Mouse (Mus musculus): ENCODE measurements at regions not wholly inside any gene's neighbourhood (a gene's known extent, or its start where the extent isn't known, plus 50 kb on each side); places are given as distances from the start of the nearest gene placed in this dataset.

DNA sequence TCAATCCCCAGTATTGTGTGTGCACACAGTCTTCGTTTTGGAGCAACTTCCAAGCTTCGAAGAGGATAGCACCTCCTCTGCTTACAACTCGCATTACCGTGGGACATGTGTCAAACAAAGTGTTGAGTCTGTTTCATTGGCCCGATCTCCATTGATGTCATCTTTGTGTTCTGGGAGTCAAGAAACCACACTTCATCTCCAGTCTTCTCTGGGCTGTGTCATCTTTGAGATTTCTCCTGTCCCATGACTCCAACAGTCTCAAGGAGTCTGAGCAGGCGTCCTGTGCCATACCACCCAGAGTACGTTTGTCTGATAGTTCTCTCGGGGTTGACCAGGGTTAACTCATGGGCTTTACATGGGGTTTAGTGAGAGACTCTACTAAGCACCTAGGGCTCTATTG lies 67.8 kb upstream of the Cpsf6 start:
- Histone ChIP-seq H3K4me3 (replicated peaks) (no peak overlapping the region), H3K27me3 (replicated peaks) (no peaks in the 10 kb centered on the region), H3K4me1 (no peaks in the 10 kb centered on the region), H3K27ac (no peak overlapping the region), H3K36me3 (no peaks in the 10 kb centered on the region), H3K4me2 (no peak overlapping the region), H3K9ac (no peak overlapping the region), H3K9me3 (no peaks in the 10 kb centered on the region)
- ATAC-seq (ENCODE audit: insufficient read depth, low FRiP score, low read depth) = no peak
- 88% methylated on average over 8 of the region's 8 CpGs for WGBS

DNA sequence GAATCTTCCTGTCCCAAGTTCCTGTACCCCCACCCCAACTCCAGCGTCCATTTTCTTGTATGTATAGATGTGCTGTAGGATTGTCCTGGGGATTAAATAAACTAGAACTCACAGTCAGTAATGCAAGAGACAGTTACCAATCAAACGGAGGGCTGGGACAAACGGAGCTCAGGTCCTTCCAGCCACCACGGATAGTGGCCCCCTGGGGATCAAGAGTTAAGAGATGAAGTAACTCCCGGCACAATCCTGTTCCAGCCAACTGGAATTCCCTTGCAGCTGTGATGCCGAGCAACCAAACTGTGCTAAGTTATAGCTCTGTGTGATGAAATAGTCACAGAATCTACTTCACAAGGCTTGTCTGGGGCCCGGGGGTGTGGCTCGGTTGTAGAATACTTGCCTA lies 67.4 kb upstream of the Cpsf6 start:
- no peaks in the 10 kb centered on the region for H3K36me3 ChIP-seq
- no peak overlapping the region for H3K9ac ChIP-seq
- H3K4me2 ChIP-seq = no peak overlapping the region
- H3K4me3 ChIP-seq (replicated peaks) = no peak overlapping the region
- H3K4me1 ChIP-seq = no peaks in the 10 kb centered on the region
- no peaks in the 10 kb centered on the region for H3K27me3 ChIP-seq (replicated peaks)
- ATAC-seq (ENCODE audit: insufficient read depth, low FRiP score, low read depth) = no peak
- WGBS = 68% methylated on average over 8 of the region's 8 CpGs
- H3K27ac ChIP-seq = no peak overlapping the region
- no peaks in the 10 kb centered on the region for H3K9me3 ChIP-seq

DNA sequence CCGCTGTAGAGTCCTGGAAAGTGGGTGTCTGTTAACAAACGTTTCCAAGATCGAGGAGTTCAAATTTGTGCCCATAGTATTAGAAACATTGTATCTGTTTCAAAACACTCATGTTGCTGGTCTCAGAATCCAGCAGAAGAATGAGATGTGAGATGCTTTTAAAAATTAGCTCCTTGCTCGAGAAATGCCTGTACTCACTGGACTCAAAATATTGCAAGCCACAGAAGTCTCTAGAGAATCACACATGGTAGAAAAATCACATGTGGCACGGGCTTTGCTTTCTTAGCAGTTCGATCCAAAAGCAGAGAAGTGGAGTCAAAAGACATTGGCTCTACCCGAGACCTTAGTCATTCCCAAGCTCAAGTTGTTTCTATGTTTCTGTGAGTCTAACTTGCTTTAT lies 67.0 kb upstream of the Cpsf6 start:
- no peaks in the 10 kb centered on the region for H3K27me3 ChIP-seq (replicated peaks)
- 88% methylated on average over 7 of the region's 7 CpGs for WGBS
- no peaks in the 10 kb centered on the region for H3K36me3 ChIP-seq
- ATAC-seq (ENCODE audit: insufficient read depth, low FRiP score, low read depth) = no peak
- H3K4me1 ChIP-seq = no peaks in the 10 kb centered on the region
- no peak overlapping the region for H3K4me3 ChIP-seq (replicated peaks)
- no peak overlapping the region for H3K27ac ChIP-seq
- H3K9me3 ChIP-seq = no peaks in the 10 kb centered on the region
- no peak overlapping the region for H3K4me2 ChIP-seq
- no peak overlapping the region for H3K9ac ChIP-seq

DNA sequence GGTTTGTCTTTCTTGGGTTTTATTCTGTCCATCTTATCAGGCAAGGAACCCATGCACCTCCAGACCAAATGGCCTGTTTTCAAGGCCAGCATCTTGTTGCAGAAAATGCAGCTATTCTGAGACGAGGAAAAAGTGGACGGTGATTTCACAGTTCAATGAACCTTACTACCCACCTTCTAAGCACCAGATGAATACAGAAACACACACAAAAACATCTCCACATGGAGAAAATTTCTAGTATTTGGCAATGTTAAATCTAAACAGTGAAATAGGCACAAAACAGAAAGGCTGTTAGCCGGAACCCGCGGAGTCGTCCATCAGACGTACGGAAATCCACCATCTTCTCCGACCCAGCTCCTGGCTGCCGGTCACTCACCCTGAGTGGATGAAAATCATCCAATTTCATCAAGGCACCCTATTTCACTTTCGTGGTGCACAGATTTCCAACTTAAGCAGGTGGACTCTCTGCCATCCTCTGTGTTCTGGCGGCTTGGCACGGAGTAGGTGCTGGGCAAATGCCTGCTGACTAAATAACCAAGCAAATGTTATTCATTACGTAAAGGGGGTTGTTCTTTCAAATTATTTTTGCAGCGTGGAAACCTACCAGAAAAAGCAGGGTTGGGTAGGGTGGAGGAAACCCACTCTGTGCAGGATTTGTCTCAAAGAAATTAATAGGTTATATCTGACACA lies 66.1 kb upstream of the Cpsf6 start:
- H3K27me3 ChIP-seq (replicated peaks) = no peaks in the 10 kb centered on the region
- ATAC-seq (ENCODE audit: insufficient read depth, low FRiP score, low read depth) = no peak
- H3K4me3 ChIP-seq (replicated peaks) = no peak overlapping the region
- H3K4me2 ChIP-seq = no peak overlapping the region
- no peak overlapping the region for H3K9ac ChIP-seq
- no peaks in the 10 kb centered on the region for H3K4me1 ChIP-seq
- WGBS = 89% methylated on average over 15 of the region's 15 CpGs
- no peak overlapping the region for H3K27ac ChIP-seq
- no peaks in the 10 kb centered on the region for H3K36me3 ChIP-seq
- H3K9me3 ChIP-seq = no peaks in the 10 kb centered on the region

DNA sequence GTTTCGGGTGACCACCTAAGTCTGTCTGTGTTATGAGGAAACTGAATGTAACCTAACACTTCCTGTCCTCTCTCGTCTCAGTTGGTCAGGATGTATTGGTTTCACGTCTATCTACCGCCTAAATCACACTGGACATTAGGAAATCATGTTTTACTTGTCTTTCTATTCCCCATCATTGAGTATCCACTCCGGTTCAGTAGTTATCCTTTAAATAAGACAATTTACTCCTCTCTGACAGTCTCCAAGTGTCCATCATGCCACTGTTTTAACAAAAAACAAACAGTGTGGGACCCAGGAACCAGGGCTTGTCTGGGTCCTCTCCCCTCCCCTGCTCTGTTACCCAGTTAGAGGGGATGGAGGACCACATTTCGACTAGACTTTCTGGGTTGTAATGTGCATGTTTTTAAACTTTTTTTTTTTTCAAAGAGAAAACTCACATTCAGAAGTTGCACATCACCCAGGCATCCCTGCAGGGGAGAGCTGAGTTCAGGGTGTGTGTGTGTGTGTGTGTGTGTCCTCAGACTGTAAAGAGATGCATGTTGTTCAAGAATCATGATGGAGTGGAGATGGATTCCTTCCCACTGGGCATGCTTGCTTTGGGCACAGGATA lies 65.5 kb upstream of the Cpsf6 start:
- Histone ChIP-seq H3K4me2 (no peak overlapping the region), H3K4me1 (no peaks in the 10 kb centered on the region), H3K9ac (no peak overlapping the region), H3K27me3 (replicated peaks) (no peaks in the 10 kb centered on the region), H3K9me3 (no peaks in the 10 kb centered on the region), H3K36me3 (no peaks in the 10 kb centered on the region), H3K27ac (no peak overlapping the region), H3K4me3 (replicated peaks) (no peak overlapping the region)
- no peak for ATAC-seq (ENCODE audit: insufficient read depth, low FRiP score, low read depth)
- 47% methylated on average over 6 of the region's 6 CpGs for WGBS

DNA sequence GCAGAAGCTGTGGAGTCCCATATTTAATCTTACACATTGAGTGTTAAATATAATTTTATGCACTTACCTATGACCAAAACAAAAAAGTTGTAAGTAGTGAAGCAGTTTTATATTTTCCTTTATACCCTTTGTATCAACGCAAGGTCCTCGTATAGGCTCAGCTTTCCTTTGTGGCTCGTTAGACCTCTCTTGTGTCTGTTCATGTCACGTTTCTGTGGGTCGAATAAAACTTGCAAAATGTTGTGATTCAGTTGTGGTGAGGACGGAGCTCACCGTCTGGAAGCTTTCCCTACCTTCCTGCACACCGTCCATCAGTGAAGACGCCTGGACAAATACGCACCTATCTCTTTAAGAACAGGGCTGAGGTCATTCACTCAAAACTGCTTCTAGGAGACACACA lies 64.9 kb upstream of the Cpsf6 start:
- Histone ChIP-seq H3K4me1 (no peaks in the 10 kb centered on the region), H3K9me3 (no peaks in the 10 kb centered on the region), H3K27ac (no peak overlapping the region), H3K36me3 (no peaks in the 10 kb centered on the region), H3K9ac (no peak overlapping the region), H3K27me3 (replicated peaks) (no peaks in the 10 kb centered on the region), H3K4me3 (replicated peaks) (no peak overlapping the region), H3K4me2 (no peak overlapping the region)
- WGBS = 74% methylated on average over 10 of the region's 10 CpGs
- ATAC-seq (ENCODE audit: insufficient read depth, low FRiP score, low read depth) = no peak

DNA sequence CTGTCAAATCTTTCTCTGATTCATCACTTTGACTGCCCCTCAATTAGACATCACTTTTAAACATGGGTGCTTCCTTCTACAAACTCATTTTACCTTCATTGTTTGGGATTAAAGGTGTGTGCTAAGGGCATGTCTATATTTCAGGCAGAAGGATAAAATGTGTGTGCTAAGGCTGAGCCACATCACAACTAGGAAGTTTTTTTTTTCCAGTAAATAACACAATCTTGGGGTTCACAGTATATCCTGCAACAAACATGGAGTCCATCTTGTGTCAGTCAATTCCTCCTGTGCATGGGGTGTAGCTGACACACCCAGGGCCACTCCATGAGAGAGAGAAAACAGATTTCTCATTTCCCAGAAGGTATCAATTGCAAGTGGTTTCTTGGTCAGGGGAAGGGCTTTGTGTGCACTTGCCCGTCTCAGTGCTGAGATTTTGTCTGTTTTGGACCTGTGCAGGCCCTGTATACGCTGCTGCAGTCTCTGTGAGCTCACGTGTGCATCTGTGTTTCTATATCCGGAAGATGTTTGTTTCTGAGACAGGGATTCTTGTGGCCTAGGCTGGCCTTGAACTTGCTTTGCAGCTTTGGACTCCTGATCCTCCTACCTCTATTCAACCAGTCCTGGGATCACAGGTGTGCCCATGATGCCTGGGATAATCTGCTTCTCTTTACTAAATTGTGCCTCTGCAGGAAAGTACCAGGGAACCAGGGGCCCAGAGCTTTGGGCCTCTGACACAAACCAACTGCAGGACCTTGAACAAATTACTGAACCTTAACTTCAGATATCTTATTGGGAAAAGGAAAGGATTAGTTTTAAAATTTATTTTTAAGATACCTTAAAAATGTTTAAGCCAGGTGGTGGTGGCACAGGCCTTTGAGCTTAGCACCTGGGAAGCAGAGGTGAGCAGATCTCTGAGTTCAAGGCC lies 63.9 kb upstream of the Cpsf6 start:
- 82% methylated on average over 4 of the region's 4 CpGs for WGBS
- Histone ChIP-seq H3K4me1 (no peaks in the 10 kb centered on the region), H3K9ac (no peak overlapping the region), H3K4me2 (no peak overlapping the region), H3K9me3 (no peaks in the 10 kb centered on the region), H3K27me3 (replicated peaks) (no peaks in the 10 kb centered on the region), H3K27ac (no peak overlapping the region), H3K36me3 (no peaks in the 10 kb centered on the region), H3K4me3 (replicated peaks) (no peak overlapping the region)
- ATAC-seq (ENCODE audit: insufficient read depth, low FRiP score, low read depth) = no peak

DNA sequence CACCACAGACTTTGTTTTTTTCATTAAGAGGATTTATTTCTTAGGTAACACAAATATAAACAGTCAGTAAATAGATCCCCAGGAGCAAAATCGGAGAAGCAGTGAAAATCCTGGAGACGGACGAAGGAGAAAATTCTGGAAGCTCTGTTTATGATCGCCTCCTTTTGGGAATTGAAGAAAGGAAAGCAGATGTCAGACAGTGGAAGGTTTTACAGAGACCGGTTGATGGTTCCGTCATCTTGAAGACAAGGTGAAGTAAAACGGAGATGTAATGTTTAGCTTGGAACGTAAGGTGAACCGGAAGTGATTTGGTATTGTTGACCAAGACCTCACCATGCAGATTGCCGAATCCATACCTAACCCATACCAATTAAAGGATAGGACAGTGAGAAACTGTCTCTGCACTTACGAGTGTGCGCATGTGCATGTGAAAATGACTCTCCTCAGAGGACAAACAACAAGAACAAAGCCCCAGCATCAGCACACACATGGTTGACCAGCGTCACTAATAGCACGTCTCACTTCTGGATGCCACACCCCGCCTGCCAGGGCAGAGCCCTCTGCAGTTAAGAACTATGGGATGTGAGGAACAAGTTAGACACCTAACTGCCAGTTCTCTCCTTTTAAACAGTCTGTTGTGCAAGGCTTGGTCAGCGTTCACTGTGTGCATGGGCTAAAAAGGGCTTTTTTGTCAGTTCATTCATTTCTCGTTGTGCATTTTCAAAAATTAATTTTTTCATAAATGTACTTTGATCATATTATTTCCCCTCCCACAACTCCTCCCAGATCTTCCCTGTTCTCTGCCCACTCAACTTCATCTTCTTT lies 62.4 kb upstream of the Cpsf6 start:
- H3K27me3 ChIP-seq (replicated peaks) = no peaks in the 10 kb centered on the region
- H3K27ac ChIP-seq = no peak overlapping the region
- no peak for ATAC-seq (ENCODE audit: insufficient read depth, low FRiP score, low read depth)

DNA sequence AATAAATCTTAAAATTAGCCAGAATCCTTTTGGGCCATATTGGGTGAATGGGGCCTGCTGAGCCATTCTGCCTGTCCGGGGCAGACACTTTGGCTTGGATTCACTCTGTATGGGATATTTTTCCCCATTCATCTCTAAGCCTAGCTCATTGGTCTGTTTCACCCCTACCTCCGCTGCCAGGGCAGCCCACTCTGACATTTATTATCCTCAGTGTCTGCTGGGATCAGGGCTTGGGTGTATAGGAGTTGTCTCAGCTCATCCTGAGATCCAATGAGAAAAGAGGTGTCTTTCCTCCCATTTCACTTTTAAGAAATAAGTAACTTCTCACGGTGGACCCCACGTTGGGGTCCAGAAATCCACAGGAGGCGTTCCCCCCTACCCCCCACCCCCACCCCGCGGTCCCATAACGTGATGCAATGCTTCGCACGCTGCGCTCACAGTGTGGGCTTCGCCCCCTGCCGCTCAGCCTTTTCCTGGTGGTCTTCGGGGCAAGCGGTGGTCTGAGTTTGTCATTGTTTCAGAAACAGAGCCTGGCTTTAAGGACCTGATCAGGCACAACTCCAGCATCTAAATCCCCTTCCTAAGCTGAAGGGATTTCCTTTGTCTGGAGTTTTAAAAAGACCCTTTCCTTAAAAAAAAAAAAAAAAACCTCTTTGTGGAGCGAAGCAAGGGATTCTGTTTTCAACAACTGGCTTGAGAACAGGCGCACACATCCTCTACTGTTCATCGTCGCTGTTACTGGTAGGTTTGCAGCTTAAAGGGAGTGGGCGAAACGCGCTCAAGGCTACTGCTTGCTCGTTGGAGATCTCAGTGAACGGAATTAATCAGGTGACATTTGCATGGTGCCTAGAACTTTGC lies 61.5 kb upstream of the Cpsf6 start:
- no peak for ATAC-seq (ENCODE audit: insufficient read depth, low FRiP score, low read depth)
- Histone ChIP-seq H3K4me2 (no peak overlapping the region), H3K9ac (no peak overlapping the region), H3K4me3 (replicated peaks) (no peak overlapping the region), H3K27me3 (replicated peaks) (no peaks in the 10 kb centered on the region), H3K27ac (no peak overlapping the region), H3K36me3 (no peaks in the 10 kb centered on the region), H3K4me1 (no peaks in the 10 kb centered on the region), H3K9me3 (no peaks in the 10 kb centered on the region)
- 44% methylated on average over 24 of the region's 24 CpGs for WGBS

More for the DNA sequence above, 62.4 kb upstream of the Cpsf6 start:
- Histone ChIP-seq H3K4me3 (replicated peaks) (no peak overlapping the region), H3K9me3 (no peaks in the 10 kb centered on the region), H3K4me2 (no peak overlapping the region), H3K4me1 (no peaks in the 10 kb centered on the region), H3K9ac (no peak overlapping the region), H3K36me3 (no peaks in the 10 kb centered on the region)
- WGBS = 87% methylated on average over 17 of the region's 17 CpGs

DNA sequence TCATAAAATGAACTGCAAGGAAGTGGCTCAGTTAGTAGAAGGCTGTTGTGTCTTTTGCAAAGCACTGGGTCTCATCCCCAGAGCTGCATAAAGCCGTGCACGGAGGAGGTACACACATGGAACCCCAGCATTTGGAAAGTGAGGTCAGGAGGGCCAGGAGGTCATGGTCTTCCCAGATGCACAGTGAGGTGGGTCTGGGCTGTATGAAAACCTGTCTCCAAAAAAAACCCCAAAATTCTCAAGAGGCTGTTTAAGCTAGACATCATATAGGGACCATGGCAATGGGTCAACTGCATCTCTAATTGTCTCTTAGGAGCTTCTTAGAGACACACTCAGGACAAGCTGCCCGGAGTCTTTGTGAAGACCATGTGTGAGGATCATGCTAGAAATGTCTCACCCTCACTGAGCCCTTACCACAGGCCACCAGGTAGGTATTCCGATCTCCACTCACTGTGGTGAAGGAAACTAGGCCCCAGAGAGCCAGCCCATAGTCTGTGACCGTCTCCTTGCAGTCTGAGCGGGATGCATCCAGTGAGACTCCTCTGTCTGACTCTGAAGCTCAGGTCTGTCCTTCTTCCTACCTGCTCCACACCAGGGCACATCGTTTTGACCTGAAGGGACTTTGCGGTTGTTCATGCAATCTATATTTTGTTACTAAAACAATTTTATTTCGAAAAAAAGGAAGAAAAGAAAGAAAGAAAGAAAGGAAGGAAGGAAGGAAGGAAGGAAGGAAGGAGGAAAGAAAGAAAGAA lies 60.6 kb upstream of the Cpsf6 start:
- Histone ChIP-seq H3K4me1 (peaks cover 4% of the 10 kb centered on the region; the same call in 1 of the 2 replicates), H3K9me3 (no peaks in the 10 kb centered on the region), H3K36me3 (no peaks in the 10 kb centered on the region), H3K4me2 (no peak overlapping the region), H3K27ac (no peak overlapping the region), H3K4me3 (replicated peaks) (no peak overlapping the region), H3K9ac (no peak overlapping the region), H3K27me3 (replicated peaks) (no peaks in the 10 kb centered on the region)
- 91% methylated on average over 9 of the region's 9 CpGs for WGBS
- no peak for ATAC-seq (ENCODE audit: insufficient read depth, low FRiP score, low read depth)
